In the genomic region with DNA sequence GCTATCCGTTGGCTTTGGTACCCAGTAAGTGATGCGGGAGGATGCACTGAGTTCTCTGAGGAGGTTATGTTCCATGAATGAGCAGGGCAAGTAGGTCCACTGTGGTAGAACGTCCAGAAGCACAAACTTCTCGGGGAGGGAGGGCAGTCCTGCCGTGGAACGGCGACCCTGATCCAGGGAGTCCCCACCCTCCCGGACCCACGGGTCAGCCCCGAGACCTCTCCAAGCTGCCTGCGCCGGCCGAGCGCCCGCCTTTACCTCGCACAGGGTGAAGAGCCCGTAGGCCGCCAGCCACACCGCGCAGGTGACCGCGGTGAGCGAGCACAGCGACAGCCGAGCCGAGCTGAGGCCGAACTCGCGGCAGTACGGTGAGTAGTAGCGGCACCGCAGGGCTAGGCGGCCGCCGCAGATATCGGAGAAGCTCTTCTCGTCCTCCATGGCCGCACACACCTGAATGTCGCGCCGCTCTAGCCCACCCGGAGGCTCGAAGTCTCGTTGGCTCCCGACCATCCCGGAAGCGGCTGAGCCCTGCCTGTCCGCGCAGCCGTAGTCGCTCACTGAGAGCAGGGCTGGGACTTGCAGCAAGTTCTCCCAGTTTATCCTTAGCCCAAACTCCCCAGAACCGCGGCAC, we compare ENCODE assay signal across 1 mouse cellular context.
A peak's percentile ranks its signal among the peaks of the same experiment; 100 is the strongest.
TF ChIP-seq lines count a peak whose summit lies in the region.

A gene (minus strand): TSS at position 470 of the 631 bp plus-strand sequence.

TF ChIP-seq in CH12.LX, 34 proteins besides CTCF, POLR2A, EP300 and RAD21 (continued from another document):
- peak; percentile 48; the same call in 1 of the 2 replicates for TF ChIP-seq SIN3A (IDR thresholded peaks at IDR 0.05; ENCODE audit: low read length)
- TF ChIP-seq NELFE (IDR thresholded peaks at IDR 0.05; ENCODE audit: low read depth, low read length) = peak; percentile 78
- TF ChIP-seq BHLHE40 (IDR thresholded peaks at IDR 0.05; ENCODE audit: low read depth, low read length) = no peak
- peak; percentile 40 for TF ChIP-seq CHD2 (IDR thresholded peaks at IDR 0.05; ENCODE audit: low read length)
- peak; percentile 42; the same call in 1 of the 2 replicates for TF ChIP-seq IRF4 (IDR thresholded peaks at IDR 0.05; ENCODE audit: low read depth, low read length)
- no peak for TF ChIP-seq JUND (conservative IDR thresholded peaks at IDR 0.05; ENCODE audit: low read depth, low read length)
- TF ChIP-seq ELF1 (IDR thresholded peaks at IDR 0.05; ENCODE audit: low read depth, low read length) = peak; percentile 99
- peak; percentile 19; the same call in 1 of the 2 replicates for TF ChIP-seq ETS1 (conservative IDR thresholded peaks at IDR 0.05; ENCODE audit: low read depth, low read length)
- TF ChIP-seq HCFC1 (IDR thresholded peaks at IDR 0.05; ENCODE audit: low read depth, low read length) = peak; percentile 79
- TF ChIP-seq MAX (IDR thresholded peaks at IDR 0.05; ENCODE audit: low read length) = peak; percentile 56
- TF ChIP-seq SMC3 (IDR thresholded peaks at IDR 0.05; ENCODE audit: low read depth, low read length) = peak; percentile 14
- TF ChIP-seq MYC (IDR thresholded peaks at IDR 0.05; ENCODE audit: low read depth, low read length) = peak; percentile 21; the same call in 1 of the 2 replicates
- TF ChIP-seq ZC3H11A (IDR thresholded peaks at IDR 0.05; ENCODE audit: low read depth, low read length) = no peak
- TF ChIP-seq ZMIZ1 (IDR thresholded peaks at IDR 0.05; ENCODE audit: low read depth, low read length) = peak; percentile 62
- TF ChIP-seq POLR2AphosphoS2 (IDR thresholded peaks at IDR 0.05; ENCODE audit: low read depth, low read length) = 0 out of 2 replicates have a peak, but pooled peaks have one; percentile 46
- no peak for TF ChIP-seq CHD1 (IDR thresholded peaks at IDR 0.05; ENCODE audit: low read depth, low read length)
- TF ChIP-seq MAFK (IDR thresholded peaks at IDR 0.05; ENCODE audit: insufficient replicate concordance, low read length) = no peak
- no peak for TF ChIP-seq ZNF384 (IDR thresholded peaks at IDR 0.05; ENCODE audit: low read depth, low read length)
- TF ChIP-seq KAT2A (IDR thresholded peaks at IDR 0.05; ENCODE audit: insufficient replicate concordance, low read length) = 0 out of 2 replicates have a peak, but pooled peaks have one; percentile 18
- peak; percentile 61; the same call in 1 of the 2 replicates for TF ChIP-seq TBP (conservative IDR thresholded peaks at IDR 0.05; ENCODE audit: low read depth, low read length)
- peak; percentile 80 for TF ChIP-seq TCF12 (IDR thresholded peaks at IDR 0.05; ENCODE audit: low read depth, low read length)
- peak; percentile 82 for TF ChIP-seq NRF1 (IDR thresholded peaks at IDR 0.05; ENCODE audit: low read depth, low read length)
- TF ChIP-seq UBTF (IDR thresholded peaks at IDR 0.05; ENCODE audit: low read depth, low read length) = 0 out of 2 replicates have a peak, but pooled peaks have one; percentile 33
